Mouse (Mus musculus) thymus, postnatal 36 days (tissue): ENCODE results near the gene Gcfc2.

ENCODE experiments used
- DNase-seq, 2 experiments: peaks; one replicate each; pipeline ENCODE4 v3.0.0; 2022; ENCODE audit warnings: mixed read lengths in 2 of 2

The Gcfc2 gene

DNA sequence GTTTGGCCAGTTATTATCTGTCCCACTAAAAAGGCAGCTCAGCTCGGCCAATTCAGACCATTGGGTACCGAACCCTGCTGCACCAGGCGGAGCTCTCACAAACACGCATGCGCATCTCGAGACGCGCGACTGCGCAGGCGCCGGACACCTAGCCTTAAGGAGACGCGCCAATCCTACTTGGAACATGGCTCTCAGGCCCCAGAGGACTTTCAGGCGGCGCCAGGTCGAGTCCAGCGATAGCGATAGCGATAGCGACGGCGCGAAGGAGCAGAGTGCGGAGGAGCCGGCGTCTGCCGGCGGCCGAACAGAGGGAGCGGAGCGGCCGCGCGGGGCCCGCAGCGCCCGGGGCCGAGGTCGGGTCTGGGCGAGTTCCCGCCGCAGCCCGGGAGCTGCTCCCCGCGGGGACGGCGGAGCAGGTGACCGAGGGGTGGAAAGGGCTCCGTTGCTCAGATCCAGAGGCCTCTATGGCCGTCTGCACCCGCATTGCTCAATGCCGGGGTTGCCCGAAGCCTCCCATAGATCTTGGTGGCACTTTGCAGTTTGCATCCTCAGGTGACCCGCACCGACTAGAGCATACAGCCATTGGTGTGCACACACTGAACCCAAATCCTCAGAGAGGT is at the start of gene Gcfc2:
Gcfc2 (plus strand) TSS at position 147 of the 620 bp plus-strand sequence.
- peak; percentile 89 to 94 for DNase-seq

DNA sequence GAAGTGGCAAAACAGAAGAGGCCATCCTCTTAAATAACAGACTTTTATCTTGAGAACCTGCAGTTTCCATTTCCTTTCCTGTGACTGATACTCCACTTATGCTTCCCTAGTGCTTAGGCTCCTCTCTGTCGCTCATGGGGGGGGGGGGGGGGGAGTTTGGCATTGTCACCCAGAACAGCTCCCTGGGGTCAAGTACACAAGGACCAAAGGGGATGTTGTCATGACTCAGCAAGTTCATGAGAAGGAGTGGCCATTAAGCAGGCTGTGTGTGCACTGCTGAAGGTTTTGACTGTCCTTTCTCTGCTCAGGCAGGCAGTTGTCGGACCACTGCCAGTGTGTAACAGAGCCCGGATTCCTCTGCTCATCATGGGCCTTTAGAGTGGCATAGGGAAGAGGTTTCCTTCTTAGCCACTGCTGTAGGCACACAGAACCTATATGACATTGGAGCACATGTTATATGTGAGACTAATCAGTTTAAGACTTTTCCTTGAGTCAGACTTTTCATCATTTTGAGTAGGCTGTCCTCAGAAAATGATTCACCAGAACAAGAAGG is 27.7 kb upstream of the Gcfc2 start:
- no peak for DNase-seq

DNA sequence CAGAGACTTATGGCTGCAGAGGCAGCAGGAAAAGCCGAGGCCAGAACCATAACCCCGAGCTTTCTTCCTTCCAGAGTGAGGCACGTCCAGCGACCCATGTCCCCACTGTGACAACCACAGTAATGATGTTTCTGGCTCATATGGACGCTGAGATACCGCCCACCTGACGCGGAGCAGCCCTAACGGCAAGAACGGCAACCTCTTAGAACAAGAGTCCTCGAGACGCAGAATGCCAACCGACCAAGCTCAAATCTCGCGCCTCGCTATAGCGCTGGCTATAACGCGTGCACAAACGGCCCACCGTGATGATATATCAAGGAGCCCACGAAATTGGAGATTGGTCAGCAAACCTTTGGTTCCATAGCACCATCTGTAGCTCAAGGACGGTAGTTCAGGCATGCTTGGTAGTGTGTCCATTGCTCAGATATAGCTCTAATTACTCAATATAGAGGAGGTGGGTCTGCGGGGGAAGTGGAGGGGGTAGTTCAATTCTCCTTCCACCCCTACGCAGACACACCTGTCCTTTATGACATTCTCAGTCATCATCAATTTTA is 13.1 kb upstream of the Gcfc2 start:
- no peak for DNase-seq

DNA sequence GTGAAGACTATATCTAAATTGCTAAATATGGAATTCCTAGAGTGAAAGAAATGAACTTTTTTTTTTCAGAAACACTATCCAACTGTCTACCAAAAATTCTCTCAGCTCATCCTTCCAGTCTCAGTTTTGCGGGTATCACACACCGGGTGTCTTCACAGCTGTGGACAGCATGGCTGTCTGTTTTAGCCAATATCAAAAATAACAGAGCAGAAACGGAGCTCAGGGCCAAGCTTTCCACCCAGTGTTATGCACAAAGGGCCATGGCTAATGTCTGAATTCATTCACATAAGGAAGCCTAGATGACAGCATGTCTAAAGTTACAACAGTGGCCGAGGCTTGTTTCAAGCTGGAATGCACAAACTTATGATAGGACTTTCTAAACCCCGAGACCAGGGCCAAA is 12.2 kb upstream of the Gcfc2 start:
- DNase-seq = no peak

DNA sequence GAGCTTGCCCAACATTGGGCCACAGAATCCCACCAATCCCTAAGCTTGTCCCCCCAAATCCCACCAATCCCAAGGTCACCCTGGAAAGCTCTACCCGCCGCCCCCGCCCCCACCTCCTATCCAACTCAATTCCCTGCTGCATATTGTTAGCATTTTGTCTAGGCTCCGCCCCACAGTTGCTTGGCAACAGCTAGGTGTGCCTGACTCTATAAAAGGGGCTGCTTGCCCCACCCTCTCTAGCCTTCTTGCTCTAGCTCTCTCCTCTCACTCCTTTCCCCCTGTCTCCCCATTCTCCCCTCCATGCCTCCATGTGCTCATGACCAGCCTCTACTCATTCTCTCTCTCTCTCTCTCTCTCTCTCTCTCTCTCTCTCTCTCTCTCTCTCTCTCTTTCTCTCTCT is 11.8 kb upstream of the Gcfc2 start:
- DNase-seq = no peak

DNA sequence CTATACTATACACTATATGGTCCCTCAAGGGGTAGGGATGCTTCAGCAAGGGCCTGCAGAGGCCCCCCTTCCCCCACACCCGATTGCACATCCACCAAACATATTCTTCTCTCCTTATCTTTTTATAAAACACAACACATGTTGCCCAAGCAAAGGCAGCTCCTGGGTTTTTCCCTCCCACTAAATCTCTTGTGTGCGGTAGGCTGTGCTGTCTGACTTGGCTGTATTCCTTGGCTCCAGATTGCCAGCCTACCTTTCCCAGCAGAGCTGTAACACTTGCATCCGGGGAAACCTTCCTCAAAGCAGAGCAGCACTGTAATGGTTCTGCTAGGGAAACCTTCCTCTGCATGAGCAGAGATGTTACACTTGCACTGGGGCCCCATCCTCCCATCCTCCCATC is 11.3 kb upstream of the Gcfc2 start:
- no peak for DNase-seq

DNA sequence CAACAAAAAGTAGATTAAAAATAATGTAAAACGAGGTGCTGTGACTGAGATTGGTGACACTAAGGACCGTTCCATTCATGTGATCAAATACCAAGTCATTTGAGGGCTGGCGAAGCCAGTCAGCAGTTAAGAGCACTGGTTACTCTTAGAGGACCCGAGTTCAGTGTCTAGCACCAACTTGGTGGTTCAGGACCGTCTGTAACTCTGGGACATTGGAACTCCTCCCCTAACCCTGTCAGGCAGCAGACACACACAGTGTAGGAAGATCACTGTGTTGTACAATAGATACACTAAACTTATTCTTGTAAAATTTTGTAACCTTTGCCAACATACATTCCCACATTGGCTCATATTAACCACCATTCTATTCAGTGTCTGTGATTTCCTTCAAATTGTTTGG is 835 bp downstream of the Gcfc2 start:
- DNase-seq = no peak

DNA sequence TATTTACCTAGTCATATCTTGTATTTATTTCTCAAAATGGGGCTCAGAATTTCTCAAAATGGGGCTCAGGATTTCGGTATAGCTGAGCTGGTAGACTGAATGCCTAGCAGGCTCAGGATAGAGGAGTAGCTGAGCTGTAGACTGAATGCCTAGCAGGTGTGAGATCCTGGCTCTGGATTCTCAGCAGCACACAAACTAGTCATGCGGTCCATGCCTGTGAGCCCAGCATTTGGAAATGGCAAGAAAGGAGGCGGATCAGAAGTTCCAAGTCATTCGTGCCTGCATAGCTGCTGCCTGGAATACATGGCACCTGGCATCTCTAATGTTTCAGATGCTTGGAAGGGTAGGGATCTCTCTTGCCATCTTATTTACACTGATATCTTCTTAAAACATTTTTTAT is 5.9 kb downstream of the Gcfc2 start:
- no peak for DNase-seq

DNA sequence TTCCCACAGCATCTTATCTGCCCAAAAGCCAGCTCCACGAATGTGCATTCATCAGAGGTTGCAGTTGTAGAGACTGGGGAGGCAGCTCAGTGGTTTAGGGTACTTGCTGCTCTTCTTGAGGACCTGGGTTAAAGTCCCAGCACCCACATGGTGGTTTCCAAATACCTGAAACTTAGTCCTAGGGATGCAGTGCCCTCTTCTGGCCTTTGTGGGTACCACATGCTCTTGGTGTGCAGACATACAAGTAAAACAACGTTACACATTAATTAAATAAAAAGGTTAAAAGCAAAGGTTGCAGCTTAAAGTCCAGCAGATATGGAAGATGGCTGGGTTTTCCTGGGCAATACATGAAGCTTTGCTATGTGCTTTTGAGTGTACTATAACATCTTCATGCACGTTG is 9.8 kb downstream of the Gcfc2 start:
- peak in 1 of 2 experiments; percentile 11 for DNase-seq

DNA sequence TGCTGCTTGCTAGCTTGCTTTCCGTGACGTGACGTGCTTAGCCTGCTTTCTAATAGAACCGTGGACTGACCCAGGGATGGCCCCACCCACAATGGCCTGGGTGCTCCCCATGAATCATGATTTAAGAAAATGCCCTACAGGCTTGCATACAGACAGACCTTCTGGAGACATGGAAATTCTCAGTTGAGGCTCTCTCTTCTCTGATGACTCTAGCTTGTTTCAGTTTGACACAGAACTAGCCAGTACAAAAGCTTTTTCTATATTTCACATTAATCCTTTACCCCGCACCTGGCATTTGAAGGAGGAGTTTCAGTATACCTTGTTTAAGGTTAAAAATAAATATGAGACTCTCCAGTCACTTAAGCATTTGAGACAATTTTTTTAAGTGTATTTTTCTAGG is 18.2 kb downstream of the Gcfc2 start:
- no peak for DNase-seq

DNA sequence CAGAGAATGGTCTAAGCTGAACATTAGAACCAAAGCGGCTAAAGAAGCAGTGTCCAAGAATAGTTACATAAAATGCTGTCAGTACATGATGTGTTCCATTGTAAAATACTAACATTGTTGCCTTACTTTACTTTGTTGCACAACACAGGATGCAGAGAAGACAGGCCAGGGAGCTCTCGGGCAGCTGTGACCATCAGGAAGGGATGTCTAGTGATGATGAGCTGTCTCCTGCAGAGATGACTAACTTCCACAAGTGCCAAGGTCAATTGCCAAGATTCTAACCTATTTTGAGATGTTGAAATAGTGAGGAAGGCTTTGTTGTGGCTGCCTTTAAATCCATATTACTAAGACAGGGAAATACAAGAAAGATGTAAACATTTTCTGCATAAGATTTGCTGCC is 19.8 kb downstream of the Gcfc2 start:
- no peak for DNase-seq

DNA sequence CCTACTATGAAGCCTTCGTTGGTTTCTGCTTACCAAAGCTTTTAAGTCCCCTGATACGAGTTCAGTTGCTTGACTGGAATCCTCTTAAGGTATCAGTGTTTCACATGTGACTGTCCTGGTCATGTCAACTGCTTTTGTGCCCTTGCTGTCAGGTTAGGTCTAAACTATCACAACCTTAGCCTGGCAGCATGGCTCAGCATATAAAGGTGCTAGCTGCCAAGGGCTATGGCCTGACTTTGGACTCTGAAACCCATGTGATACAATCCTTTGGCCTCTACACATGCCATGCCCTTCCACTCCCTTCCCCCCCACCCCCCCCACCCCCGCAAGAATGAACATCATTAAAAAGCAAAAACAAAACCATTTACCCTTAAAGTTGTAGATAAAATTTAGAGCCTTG is 21.0 kb downstream of the Gcfc2 start:
- DNase-seq = no peak

DNA sequence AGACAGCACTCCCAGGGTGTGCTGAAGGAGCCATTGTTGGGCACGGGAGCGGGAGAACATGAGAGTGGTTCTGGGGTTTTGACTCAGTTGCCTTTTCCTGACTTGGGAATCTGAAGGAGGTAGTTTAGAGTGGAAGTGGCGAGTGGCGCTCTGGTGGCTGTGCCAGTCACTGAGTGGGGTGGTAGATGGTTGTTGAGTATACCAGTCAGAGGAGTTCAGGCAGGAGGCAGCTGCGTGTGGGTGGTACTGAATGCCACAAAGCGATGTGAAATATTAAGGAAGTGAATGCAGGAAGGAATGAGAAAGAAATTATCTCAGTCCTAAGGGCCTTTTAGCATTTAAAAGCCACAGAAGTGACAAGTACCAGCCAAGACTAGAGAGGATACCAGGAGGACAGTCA is 23.4 kb downstream of the Gcfc2 start:
- no peak for DNase-seq

DNA sequence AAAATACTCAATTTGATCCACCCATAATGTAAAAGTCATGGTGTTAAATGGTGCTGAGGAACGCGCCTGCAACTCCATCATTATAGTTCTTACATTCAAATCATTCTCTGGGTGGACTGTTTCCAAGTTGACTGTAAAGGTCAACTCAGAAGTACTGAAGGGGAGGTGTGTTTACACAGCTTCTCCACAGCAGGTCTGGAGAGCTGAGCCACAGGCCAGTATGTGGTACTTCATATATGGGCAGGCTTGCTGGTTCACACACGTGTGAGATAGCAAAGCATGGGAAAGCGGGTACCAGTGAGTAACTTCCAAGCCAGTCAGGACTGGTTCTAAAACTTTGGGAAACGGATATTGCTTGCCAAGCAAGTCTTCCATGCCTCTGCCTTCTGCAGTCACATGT is 31.7 kb downstream of the Gcfc2 start:
- DNase-seq = no peak

DNA sequence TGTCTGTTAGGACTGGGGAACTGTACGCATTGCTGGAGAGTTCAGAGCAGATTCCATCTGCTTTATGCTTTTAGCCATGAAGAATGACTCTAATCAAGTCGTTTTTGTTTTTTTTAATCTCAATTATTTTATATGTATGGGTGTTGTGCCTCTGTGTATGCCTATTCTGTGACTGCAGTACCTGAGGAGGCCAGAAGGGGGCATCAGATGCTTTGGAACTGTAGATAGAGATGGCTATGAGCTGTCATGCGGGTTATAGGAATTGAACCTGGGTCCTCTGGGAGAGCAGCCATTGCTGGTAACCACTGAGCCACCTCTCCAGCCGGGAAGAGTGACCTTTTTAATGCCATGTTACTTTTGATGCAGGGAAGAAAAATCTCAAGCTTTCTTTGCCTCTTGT is 32.9 kb downstream of the Gcfc2 start:
- DNase-seq = no peak

DNA sequence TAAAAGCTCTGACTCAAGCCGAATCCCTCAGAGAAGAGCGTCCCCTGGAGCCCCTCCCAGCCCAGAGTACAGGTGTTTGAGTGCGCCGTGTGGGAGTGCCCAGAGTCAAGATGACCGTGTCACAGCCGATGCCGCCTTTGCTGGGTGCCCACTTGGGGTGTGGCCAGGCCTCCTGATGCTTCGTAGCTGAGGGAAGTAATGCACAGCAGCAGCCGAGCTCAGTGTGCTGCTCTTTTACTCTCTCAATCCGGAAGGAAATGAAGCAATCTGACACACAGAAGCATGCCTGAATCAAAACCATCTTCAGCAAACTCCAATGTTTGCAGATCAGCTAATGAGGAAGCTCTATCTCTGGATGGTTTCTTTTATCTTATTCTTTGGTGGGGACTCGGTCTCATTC is 34.5 kb downstream of the Gcfc2 start:
- DNase-seq = no peak

DNA sequence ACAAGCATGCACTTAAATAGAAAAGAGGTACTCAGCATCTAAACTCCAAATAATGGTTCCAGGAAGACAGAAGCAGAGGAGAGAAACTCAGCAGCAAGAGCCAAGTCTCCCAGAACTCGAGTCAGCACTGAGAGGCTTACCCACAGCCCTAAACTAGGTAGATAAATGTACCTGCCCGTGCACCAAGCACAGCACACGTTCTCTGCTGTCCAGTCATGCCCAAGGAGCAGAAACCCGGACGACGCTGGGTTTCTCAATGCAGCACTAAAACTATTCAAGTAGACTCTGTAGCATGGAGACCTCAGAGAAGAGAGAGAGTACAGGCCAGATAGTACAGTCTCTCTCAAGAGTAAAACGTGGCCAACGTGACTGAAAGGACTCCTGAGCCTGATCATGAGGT is 36.4 kb downstream of the Gcfc2 start:
- no peak for DNase-seq

DNA sequence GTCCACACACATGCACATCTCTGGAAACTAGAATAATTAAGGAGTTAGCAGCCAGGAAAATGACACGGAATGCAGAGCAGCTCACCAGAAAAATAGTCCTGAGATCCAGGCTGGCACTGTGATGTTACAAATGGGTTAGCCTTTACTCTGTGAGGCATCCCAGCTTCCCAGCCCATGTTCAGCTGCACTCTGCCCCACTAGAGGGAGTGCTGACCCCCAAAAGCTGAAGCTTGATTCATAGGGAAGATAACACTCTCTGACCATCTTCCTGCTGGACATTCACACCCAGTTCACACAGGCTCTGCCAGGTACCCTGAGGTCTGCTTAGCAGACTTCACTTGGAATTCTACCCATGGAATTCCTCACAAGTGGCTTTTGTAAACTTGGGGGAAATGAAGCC is 36.8 kb downstream of the Gcfc2 start:
- DNase-seq = no peak

DNA sequence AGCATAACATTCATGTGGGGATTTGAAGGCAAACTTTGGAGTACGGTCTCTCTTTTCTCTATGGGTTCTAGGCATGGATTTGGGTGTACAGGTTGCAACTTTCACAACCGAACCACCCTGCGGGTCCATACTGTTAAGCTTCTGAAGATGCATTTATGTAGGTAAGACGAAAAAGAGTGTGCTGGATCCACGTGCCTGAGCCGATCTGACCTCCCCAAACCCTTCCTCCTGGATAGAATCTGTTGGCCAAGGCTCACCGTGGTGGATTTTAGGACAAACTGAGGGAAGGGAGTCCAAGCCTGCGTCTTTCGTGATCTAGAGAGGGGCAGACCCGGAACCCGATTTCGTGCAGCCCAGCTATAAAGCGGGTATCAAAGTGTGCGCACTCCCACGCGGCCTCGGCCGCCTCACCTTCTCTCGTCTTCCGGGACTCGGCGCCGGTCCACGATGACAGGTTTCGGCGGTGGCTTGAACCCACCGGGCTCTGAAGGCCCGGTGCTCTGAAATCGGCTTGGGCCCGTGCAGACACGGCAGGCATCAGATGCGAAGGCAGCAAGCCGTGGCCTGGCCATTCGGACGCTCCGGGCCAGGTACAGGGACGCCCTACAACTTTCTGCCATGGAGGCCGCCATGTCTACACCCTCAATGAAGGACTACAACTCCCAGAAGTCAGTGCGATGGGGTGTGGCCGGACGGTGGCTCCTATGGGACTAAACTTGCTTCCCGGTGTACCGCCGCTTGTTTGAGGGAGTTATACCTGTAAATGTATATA is 42.0 kb downstream of the Gcfc2 start, which contains the start of gene Mrpl19:
Mrpl19 (minus strand) TSS at position 663 of the 772 bp plus-strand sequence.
- DNase-seq = peak; percentile 90 to 94

DNA sequence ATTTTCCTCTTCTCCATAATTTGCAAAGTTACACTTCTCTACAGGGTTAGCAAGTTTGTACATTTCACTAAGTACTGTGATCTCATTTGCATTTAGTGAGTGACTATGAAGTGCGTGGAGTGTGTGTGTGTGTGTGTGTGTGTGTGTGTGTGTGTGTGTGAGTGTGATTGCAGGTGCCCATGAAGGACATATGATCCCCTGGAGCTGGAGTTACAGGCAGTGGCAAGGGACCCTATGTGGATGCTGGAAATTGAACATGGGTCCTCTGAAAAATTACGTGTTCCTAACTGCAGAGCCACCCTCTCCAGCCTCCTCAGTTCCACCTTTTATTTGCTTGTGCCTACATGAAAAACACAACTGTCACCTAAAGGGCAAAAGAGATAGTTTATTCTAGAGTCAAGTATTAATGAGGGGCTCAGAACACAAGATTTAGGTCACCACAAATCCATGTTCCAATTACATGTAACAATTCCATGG is 42.6 kb downstream of the Gcfc2 start:
- no peak for DNase-seq

DNA sequence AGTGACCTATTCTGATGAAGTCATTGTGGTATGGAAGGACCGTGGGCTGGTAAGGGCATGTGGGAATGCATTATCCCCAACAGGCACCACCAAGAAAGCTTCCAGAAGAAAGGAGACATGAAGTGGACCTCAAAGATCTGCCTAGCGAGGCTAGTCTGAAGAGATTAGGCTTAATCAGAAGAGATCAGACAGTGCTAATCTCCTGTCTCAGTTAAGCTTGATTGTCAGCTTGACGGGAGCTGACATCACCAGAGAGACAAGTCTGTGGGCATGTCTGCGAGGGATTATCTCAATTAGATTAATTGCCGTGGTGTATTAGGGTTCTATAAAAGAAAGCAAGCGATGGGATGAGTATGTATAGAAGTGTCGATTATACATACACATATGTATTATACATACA is 47.7 kb downstream of the Gcfc2 start:
- DNase-seq = no peak

DNA sequence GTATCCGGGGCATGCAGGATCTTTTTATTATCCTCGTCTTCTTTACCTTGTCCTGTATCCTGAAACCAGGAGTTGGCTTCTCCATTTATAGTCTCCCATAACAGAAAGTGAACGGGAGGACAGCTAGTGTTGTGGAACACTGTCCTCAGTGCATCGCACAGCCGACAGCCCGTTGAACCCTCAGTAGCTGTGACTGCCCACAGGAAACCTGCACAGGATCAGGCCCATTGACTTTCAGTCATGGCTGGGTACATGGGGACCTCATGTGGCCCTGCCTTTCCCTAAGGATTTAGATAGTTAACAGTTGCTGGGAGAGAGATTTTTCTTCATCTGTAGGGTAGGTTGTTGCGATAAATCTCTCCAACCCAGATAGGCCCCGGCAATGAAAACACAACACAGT is 49.1 kb downstream of the Gcfc2 start:
- no peak for DNase-seq

DNA sequence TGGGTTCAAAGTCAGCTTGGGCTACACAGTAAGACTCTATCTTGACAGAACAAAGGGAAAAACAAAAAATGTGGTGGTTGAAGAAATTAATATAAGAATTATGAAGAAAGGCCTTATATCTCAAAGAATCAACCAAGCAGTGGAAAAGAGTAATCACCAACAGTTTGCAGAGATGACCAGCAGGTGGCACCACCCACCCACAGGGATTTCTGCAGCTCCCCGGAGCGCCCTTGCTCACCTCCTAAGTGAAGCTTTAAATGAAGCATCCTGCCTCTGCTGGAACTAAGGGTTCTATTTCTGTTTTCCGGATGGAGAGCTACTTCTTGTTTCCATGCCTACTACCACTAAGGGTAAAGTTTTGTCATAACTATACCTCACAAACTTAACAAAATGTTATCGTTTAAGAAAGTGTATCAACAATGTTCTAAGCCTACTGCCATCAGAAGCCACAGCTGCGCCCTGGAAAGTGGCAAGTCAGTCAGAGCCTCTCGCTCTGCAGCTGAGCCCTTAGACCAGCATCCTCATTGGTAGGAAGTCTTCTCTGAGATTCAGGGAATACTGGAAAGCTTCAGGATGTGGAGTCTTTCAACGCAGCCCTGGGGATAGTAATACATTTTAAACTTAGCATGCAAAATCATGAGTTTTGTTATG is 52.6 kb downstream of the Gcfc2 start:
- peak; percentile 51 to 61 for DNase-seq
